Mouse (Mus musculus) cerebellum, adult 2 months (tissue): ENCODE measurements around the gene Npb.

ENCODE experiments used
- CTCF ChIP-seq: fragments of 200-500 bp; IDR thresholded peaks from 2 replicates; pipeline ENCODE4 v1.5.1; 2011; ENCODE audit warnings: low read depth, mild to moderate bottlenecking, control low read depth, low read length, moderate library complexity, borderline replicate concordance; ENCODE audit not compliant: insufficient read depth
- POLR2A ChIP-seq: fragments of 200-500 bp; IDR thresholded peaks from 2 replicates; pipeline ENCODE4 v1.6.1; 2011; ENCODE audit warnings: low read length, control low read depth, borderline replicate concordance; ENCODE audit not compliant: insufficient read depth

- TF ChIP-seq CTCF: no peak
- no peak for TF ChIP-seq POLR2A
These were observed 45.3 kb upstream of the Npb start for GRCm38 (mm10) chr11:120562949-120563348.
